Mouse (Mus musculus) forebrain, embryonic 16.5 days (tissue): ENCODE measurements around the gene Nedd9. TPM values are rescaled to one million over a fixed set of nuclear protein-coding genes. Genes with fewer than 3 reads are reported as not detected.
A peak's percentile ranks its signal among the peaks of the same experiment; 100 is the strongest.

Experiments used
- ATAC-seq: fragments of 200-750 bp; cut with Nextera tagmentation; 2 replicates; pipeline ENCODE4 v1.8.0; 2017; ENCODE audit warnings: mild to moderate bottlenecking, moderate library complexity
- H3K27ac ChIP-seq: fragments of 300-500 bp; sonication (generic); 2 replicates; pipeline ENCODE4 v1.5.1; 2014; ENCODE audit warnings: low read length, control low read depth
- H3K27me3 ChIP-seq: fragments of 300-500 bp; sonication (generic); replicated peaks from 2 replicates; pipeline ENCODE4 v1.6.1; 2014; ENCODE audit warnings: low read length; ENCODE audit not compliant: control insufficient read depth, insufficient read depth
- H3K36me3 ChIP-seq: fragments of 300-500 bp; sonication (generic); 2 replicates; pipeline ENCODE4 v1.6.1; 2014; ENCODE audit not compliant: control insufficient read depth, insufficient read depth
- H3K4me1 ChIP-seq: fragments of 300-500 bp; sonication (generic); replicated peaks from 2 replicates; pipeline ENCODE4 v1.6.1; 2014; ENCODE audit warnings: low read length; ENCODE audit not compliant: control insufficient read depth, insufficient read depth
- H3K4me2 ChIP-seq: fragments of 300-500 bp; sonication (generic); 2 replicates; pipeline ENCODE4 v1.6.1; 2014; ENCODE audit warnings: mild to moderate bottlenecking, low read length, control low read depth
- H3K4me3 ChIP-seq: fragments of 300-500 bp; sonication (generic); replicated peaks from 2 replicates; pipeline ENCODE4 v1.5.1; 2014; ENCODE audit warnings: mild to moderate bottlenecking, low read length, control low read depth
- H3K9ac ChIP-seq: fragments of 300-500 bp; sonication (generic); replicated peaks from 2 replicates; pipeline ENCODE4 v1.6.1; 2014; ENCODE audit warnings: low read depth, low read length, control low read depth
- H3K9me3 ChIP-seq: fragments of 300-500 bp; sonication (generic); 2 replicates; pipeline ENCODE4 v1.6.1; 2016; ENCODE audit warnings: low read length; ENCODE audit not compliant: control insufficient read depth
- WGBS: fragments of 180-500 bp; shearing (Covaris S2); extraction: QIAGEN DNeasy Blood & Tissue Kit; methylation state at CpG from one replicate; pipeline ENCODE4 v1.1.7; 2014; 5-methylcytosine and 5-hydroxymethylcytosine counted together
- polyA plus RNA-seq: library from polyadenylated mRNA; unstranded; fragments of >200 nt; fragmentation: Nextera tagmentation; extraction: Ambion mirVana; gene quantifications from 2 replicates; pipeline ENCODE4 v1.2.1, GENCODE M21; 2015

Gene Nedd9
- polyA plus RNA-seq, 1 experiment from 2014 or later: 23.0 TPM

- Histone ChIP-seq H3K4me3 (no peak overlapping the region), H3K36me3 (no peaks in the 10 kb centered on the region), H3K27ac (no peak overlapping the region), H3K4me2 (no peak overlapping the region), H3K9ac (no peak overlapping the region), H3K9me3 (no peaks in the 10 kb centered on the region), H3K27me3 (no peaks in the 10 kb centered on the region), H3K4me1 (no peaks in the 10 kb centered on the region)
- 92% methylated on average over 6 of the region's 6 CpGs for WGBS
- no peak for ATAC-seq
These were observed 54.0 kb downstream of the Nedd9 start for GRCm38 (mm10) chr13:41433201-41433600.

- no peak overlapping the region for H3K9ac ChIP-seq
- H3K27ac ChIP-seq: no peak overlapping the region
- H3K9me3 ChIP-seq: no peaks in the 10 kb centered on the region
- no peak for ATAC-seq
- H3K27me3 ChIP-seq: no peaks in the 10 kb centered on the region
- no peaks in the 10 kb centered on the region for H3K36me3 ChIP-seq
- no peak overlapping the region for H3K4me2 ChIP-seq
- H3K4me1 ChIP-seq: no peaks in the 10 kb centered on the region
- H3K4me3 ChIP-seq: no peak overlapping the region
- WGBS: 88% methylated on average over 3 of the region's 3 CpGs
These were observed 55.4 kb downstream of the Nedd9 start for GRCm38 (mm10) chr13:41431795-41432194.

GRCm38 (mm10) chr13:41427046-41427445, 60.1 kb downstream of the Nedd9 start:
- Histone ChIP-seq H3K4me1 (no peaks in the 10 kb centered on the region), H3K9me3 (no peaks in the 10 kb centered on the region), H3K27me3 (no peaks in the 10 kb centered on the region), H3K27ac (no peak overlapping the region), H3K4me3 (no peak overlapping the region), H3K9ac (no peak overlapping the region), H3K36me3 (no peaks in the 10 kb centered on the region), H3K4me2 (no peak overlapping the region)
- no peak for ATAC-seq
- WGBS: 95% methylated on average over 3 of the region's 3 CpGs

- no peak overlapping the region for H3K9ac ChIP-seq
- 93% methylated on average over 10 of the region's 10 CpGs for WGBS
- no peaks in the 10 kb centered on the region for H3K9me3 ChIP-seq
- no peaks in the 10 kb centered on the region for H3K4me1 ChIP-seq
- H3K4me2 ChIP-seq: no peak overlapping the region
- H3K36me3 ChIP-seq: no peaks in the 10 kb centered on the region
- H3K4me3 ChIP-seq: no peak overlapping the region
- H3K27me3 ChIP-seq: no peaks in the 10 kb centered on the region
- no peak overlapping the region for H3K27ac ChIP-seq
- no peak for ATAC-seq
These were observed 63.6 kb downstream of the Nedd9 start for GRCm38 (mm10) chr13:41423463-41424074.

GRCm38 (mm10) chr13:41422581-41422980, 64.6 kb downstream of the Nedd9 start:
- Histone ChIP-seq H3K9ac (no peak overlapping the region), H3K4me3 (no peak overlapping the region), H3K36me3 (no peaks in the 10 kb centered on the region), H3K4me1 (no peaks in the 10 kb centered on the region), H3K4me2 (no peak overlapping the region), H3K9me3 (no peaks in the 10 kb centered on the region), H3K27ac (no peak overlapping the region), H3K27me3 (no peaks in the 10 kb centered on the region)
- no peak for ATAC-seq
- WGBS: 82% methylated on average over 5 of the region's 5 CpGs

- Histone ChIP-seq H3K9me3 (no peaks in the 10 kb centered on the region), H3K4me2 (no peak overlapping the region), H3K4me3 (no peak overlapping the region), H3K27ac (no peak overlapping the region), H3K4me1 (peaks cover 8% of the 10 kb centered on the region), H3K9ac (no peak overlapping the region), H3K27me3 (no peaks in the 10 kb centered on the region), H3K36me3 (no peaks in the 10 kb centered on the region)
- 86% methylated on average over 4 of the region's 4 CpGs for WGBS
- ATAC-seq: no peak
These were observed 66.8 kb downstream of the Nedd9 start for GRCm38 (mm10) chr13:41420376-41420775.

- Histone ChIP-seq H3K4me3 (no peak overlapping the region), H3K4me2 (no peak overlapping the region), H3K4me1 (peaks cover 8% of the 10 kb centered on the region), H3K36me3 (no peaks in the 10 kb centered on the region), H3K27me3 (no peaks in the 10 kb centered on the region), H3K9me3 (no peaks in the 10 kb centered on the region), H3K27ac (no peak overlapping the region), H3K9ac (no peak overlapping the region)
- ATAC-seq: no peak
- 91% methylated on average over 13 of the region's 13 CpGs for WGBS
These were observed 68.8 kb downstream of the Nedd9 start for GRCm38 (mm10) chr13:41418198-41418869.

- H3K27me3 ChIP-seq: no peaks in the 10 kb centered on the region
- H3K4me2 ChIP-seq: no peak overlapping the region
- WGBS: 42% methylated on average over 11 of the region's 11 CpGs
- H3K4me3 ChIP-seq: no peak overlapping the region
- H3K9me3 ChIP-seq: no peaks in the 10 kb centered on the region
- 0 out of 2 replicates have a peak overlapping the region, but pooled peaks have one; percentile 33 for H3K27ac ChIP-seq
- no peaks in the 10 kb centered on the region for H3K36me3 ChIP-seq
- H3K4me1 ChIP-seq: peaks cover 8% of the 10 kb centered on the region
- H3K9ac ChIP-seq: no peak overlapping the region
- ATAC-seq: peak; percentile 87
These were observed 70.8 kb downstream of the Nedd9 start for GRCm38 (mm10) chr13:41416065-41417016.
